Mouse (Mus musculus): ENCODE measurements around the gene Dhx33.

Dhx33 gene

DNA sequence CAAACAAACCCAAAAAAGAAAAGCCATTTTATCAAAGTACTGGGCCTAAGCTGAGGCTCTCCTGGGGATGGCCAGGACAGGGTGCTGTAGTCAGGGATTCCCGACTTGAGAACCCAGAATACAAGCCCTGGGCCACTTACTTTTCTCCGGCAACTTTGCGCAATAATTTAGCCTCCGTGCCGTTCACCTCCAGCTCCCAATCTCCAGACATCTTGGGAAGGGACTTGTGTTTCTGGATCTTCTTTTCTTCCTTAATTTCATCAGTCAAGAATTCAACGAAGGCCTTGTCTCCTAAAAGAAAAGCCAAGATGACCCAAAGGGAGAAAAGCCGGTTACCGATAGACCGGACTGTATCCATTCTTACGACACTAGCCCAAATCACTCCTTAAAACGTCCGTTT, 22.2 kb downstream of the Dhx33 start:
- DNase-seq (ENCODE audit: low read depth, low spot score), result no peak

DNA sequence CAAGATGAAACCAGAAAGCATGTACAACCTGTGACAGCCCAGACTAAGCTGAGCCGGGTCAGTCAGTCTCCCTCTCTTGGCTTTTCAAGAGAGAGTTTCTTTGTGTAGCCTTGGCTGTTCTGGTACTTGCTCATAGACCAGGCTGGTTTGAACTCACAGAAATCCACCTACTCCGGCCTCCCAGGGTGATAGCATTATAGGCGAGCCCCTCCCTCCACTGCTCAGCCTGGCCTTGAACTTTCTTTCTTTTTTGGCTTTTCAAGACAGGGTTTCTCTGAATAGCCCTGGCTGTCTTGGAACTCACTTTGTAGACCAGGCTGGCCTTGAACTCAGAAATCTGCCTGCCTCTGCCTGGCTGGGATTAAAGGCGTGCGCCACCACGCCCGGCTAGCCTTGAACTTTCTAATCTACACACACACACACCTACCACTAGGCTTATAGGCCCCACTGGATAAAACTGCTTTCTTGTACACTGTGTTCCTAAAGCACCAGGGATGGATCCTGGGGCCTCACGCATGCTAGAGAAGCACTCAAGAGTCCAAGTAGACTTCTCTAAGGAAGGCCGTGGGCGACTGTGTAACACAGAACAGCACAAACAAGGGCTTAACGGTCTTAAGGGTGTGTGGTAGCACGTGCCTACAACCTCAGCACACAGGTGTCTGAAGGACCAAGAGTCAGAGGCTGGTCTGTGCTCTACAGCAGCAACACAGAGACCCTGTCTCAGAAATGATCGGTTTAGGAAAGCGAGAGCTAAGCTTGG, 23.3 kb downstream of the Dhx33 start:
- DNase-seq (ENCODE audit: low read depth, low spot score), result no peak

DNA sequence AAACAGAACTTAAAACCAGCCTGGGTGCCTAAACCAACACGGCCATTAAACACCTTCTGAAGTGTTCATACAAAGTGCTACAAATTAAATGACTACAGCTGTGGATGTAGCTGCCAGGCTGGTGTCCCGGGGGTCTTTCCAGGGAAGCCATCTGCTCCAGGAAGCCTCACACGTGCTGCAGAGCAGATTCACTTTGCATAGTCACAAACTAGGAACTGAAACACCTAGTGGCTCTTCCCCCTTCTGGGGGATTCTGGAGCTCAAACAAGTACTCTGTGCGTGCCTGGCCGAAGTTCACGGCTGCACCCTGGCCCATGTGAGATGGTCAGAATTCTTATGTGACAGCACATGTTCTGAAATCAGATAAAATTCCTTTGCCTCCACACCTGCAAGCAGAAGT, 24.0 kb downstream of the Dhx33 start:
- DNase-seq (ENCODE audit: low read depth, low spot score), result no peak

DNA sequence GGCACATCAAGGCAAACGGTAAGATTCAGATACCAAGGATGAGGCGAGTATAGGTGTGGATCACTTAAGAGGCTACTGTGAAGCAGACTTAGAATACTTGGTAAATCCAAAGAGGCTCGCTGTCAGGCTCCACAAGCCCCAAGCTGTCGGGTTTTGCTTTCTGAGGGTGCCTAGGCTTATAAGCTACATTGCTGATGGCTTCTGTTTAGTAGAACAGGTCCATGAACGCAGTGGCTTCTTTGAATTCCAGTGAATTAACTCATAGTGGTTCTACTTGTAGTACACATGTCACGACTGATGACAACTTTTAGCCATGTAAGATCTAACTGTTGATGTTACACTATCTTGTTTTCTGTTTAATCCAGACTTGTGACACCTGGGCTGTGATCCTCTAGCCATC, 26.9 kb downstream of the Dhx33 start:
- DNase-seq (ENCODE audit: low read depth, low spot score), result no peak

DNA sequence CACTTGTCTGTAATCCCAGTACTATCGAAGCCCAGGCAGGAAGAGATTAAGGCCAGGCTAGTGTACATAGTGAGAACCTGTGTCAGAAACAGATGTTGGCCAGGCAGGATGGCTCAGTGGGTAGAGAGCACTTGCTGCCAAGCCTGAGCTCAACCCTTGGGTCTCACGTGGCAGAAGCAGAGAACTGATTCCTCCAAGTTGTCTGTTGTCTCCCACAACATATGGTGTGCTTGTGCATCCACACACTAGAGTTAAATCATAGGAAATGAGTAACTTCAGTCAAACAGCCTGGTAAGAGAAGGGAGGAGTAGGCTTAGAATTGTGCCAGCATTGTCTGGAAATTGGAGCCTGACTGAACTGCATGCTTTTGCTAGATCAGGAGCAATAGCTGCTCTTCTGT, 29.0 kb downstream of the Dhx33 start:
- DNase-seq (ENCODE audit: low read depth, low spot score), result no peak

DNA sequence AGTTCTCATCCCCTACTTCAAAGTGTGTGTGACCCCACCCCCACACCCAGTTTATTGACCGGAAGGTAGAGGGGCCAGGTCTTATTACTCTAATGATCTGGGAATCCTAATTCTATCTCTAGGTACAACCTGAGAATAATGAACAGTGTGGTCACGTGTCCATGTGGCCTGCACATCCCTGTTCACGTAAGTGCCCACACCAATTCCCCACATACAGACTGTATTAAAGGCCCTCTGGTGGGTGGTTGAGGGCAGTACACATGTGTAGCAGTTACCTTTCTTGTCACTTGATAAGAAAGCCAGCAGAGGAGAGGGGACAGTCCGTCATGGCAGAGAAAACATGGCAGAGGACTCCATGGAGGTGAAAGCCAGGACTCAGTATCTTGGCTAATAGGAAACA, 30.3 kb downstream of the Dhx33 start:
- DNase-seq (ENCODE audit: low read depth, low spot score), result peak; percentile 17

DNA sequence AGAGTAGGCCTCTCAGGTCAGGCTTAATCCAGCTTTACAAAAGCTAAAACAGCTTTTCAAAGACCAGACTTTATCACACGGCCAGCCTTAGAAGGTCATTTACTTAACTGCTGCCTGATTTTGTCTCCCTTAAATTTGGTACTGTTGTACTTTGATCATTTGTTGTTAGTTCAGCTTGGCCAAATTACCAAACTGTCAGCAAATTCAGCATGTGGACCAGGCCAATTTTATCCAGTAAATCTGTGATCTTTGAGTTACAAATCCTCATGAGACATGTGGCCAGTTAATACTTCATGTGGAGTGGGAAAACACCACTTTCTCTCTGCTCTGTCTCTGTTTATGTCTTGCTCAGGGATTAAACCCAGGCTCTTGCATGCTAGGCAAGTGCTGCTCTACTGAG, 31.7 kb downstream of the Dhx33 start:
- DNase-seq (ENCODE audit: low read depth, low spot score), result no peak

DNA sequence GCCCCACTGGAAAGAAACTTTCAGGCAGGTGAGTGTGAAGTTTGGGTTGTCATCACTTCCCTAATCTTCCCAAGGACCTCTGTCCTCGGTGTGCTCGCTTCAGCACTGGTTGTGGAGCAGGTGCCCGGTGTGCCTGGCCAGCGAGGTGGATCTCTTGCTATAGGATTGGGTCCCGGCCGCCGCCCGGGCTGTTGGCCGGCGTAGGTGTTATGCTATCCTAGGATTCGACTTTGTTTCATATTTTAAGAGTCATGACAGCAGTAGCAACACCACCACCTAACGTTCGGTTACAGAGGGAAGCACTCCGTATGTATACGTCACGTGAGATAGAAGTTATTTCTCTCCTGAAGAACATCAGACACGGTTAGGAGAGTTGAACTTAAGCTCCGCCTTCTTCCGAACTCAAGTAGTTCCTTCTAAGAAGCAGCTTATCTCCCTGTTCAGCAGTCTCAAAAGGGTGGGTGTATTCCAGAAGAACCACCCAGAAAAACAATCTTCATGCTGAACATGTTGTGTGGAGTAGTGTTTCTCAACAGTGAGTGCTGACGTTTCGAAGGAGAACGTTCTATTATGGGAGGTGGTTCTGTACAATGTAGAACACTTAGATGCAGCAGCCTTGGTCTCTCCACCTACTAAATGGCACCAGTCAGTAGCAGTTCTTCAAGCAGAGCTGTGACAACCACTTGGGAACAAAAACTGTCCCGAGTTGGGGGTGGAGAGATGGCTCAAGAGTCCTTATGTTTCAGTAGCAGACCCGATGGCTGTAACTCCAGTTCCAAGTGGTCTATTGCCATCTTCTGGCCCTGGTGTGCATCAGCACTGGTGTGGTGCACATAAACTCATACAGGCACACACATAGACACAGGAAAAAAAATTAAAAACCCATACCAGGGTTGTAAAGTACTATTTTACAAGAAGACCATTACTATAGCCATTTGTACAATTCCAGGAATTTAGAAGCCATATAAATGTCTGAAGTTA, 33.4 kb downstream of the Dhx33 start:
- DNase-seq (ENCODE audit: low read depth, low spot score), result no peak

DNA sequence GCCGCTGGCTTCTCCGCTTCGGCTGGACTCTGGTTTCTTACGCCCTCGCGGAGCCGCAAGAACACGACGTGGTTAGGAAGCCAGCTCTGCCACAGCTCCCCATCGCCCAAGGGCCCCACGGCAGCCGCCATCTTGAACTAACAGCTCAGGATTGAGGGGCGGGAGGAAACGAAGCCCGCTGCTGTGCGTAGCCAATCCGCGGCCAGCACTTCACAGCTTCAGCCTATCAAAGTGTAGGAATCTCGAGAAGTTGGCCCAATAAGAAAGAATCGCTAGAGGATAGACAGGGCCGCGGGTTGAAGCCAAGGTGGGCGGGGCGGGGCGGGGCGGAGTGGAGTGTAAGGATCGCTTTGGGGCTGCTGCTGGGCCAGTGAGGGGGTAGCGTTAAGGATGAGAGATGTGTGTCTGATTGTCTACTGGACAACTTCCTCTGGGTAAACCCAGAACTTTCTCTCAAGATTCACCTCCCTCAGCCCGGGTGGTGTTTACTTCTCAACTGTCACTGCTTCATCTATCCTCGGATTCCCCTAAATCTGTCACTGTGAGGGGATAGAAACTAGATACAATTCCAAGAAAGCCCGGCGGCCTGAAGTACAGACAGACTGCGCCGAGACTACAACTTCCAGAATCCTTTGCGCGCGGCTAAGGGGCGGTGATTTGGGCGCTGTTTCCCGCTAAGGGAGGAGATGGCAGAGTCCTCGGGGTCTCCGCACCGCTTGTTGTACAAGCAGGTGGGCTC, 34.2 kb downstream of the Dhx33 start, which contains the start of the genes Nup88 and Rpain:
Gene Nup88 (minus strand): TSS at position 153 of the 739 bp plus-strand sequence.
Gene Rpain (plus strand): TSS at position 393 of the 739 bp plus-strand sequence.
- DNase-seq (ENCODE audit: low read depth, low spot score), result peak; percentile 97

DNA sequence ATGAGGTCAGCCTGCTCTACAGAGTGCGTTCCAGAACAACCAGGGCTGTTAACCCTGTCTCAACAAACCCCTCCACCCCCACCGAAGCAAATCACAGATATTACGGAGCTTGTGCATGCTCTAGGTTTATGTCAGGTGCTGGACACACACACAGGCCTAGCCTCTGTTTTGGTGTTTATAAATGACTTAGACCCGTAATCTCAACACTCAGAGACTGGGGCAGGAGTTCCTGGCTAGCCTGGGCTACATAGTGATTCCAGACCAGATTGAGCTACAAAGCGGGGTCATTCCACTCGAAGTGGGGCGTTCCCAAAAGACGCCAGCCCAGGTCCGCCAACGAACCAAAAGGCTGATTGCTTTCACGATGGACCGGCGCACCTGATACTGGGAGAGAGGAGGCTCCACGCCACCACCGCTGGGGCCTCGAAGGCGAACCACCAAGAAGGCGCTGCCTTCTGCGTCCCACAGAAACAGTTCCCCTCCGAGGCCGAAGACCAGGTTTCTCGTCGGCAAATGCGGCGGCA, 34.9 kb downstream of the Dhx33 start:
- DNase-seq (ENCODE audit: low read depth, low spot score), result peak; percentile 35

DNA sequence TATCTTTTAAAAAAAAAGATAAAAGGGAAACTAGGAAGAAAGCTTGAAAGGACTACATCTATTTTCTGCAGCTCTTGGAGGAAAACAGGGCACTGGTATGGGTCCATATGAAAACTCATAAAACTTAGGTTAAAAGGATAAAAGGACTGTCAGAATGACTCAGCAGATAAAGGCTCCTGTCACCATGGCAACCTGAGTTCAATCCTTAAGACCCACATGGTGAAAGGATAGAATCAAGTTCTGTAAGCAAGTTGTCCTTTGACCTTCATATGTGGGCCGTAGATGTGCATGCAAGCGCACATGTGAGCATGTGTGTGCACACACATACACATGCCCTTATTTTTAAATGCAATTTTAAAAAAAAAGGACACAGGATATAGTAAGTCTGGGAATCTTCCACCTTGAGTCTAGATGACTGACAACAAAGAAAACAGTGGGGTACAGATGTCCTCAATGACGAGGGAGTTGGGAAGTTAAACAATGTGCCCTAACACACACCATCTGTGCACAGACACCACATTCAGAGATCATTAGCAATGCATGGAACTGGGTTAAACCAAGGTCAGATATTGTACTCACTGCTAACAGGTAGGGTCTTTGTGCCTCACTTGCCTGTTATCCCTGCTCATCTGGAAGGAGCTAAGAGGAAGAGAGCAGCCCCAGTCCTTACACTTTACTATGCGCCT, 39.9 kb downstream of the Dhx33 start:
- no peak for DNase-seq (ENCODE audit: low read depth, low spot score)

DNA sequence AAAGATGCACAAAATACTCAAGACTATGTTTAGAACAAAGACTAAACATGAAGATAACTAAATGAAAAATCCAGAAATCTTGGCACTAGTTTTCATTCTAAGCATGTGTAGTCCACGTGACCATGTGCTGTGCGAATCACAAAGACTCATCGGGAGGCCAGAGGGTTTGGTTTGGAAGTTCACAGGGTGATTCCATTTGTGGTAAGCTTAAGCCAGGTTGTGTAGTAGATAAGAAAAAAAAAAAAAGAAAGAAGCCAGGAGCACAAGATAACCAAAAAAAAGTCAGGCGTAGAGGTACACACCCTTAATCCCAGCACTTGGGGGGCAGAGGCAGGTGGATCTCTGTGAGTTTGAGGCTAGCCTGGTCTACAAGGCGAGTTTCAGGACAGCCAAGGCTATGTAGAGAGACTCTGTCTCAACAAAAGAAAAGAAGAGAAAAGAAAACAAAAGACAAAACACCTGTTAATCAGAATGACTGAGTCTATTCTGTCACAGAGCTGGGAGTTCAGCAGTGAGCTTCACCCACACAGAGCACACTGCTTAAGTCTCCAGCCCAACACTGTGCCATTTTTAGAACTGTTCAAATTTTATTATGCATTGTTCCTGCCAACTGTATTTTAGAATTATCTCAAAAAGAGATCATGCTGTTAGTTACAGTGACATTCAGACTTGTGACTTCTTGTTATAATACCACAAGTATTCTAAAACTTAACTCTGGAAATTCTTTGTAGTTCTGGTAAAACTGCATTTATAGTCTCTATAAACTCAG, 43.3 kb downstream of the Dhx33 start:
- DNase-seq (ENCODE audit: low read depth, low spot score), result no peak

DNA sequence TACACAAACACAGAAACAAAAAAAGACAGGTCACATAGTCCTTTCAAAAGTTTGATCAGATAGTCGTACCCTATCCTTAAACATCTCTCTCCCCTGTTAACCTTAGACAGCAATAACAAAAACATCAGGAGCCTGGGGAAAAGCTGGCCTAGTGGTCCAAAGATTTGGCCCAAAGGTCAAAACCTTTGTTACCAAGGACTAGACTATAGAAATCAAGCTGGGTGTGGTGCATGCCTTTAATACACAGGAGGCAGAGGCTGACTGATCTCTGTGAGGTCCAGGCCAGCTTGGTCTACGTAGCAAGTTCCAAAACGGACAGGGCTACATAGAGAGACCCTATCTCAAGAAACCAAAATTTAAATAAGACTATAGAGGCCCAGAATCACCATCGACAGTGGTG, 49.5 kb downstream of the Dhx33 start:
- no peak for DNase-seq (ENCODE audit: low read depth, low spot score)

DNA sequence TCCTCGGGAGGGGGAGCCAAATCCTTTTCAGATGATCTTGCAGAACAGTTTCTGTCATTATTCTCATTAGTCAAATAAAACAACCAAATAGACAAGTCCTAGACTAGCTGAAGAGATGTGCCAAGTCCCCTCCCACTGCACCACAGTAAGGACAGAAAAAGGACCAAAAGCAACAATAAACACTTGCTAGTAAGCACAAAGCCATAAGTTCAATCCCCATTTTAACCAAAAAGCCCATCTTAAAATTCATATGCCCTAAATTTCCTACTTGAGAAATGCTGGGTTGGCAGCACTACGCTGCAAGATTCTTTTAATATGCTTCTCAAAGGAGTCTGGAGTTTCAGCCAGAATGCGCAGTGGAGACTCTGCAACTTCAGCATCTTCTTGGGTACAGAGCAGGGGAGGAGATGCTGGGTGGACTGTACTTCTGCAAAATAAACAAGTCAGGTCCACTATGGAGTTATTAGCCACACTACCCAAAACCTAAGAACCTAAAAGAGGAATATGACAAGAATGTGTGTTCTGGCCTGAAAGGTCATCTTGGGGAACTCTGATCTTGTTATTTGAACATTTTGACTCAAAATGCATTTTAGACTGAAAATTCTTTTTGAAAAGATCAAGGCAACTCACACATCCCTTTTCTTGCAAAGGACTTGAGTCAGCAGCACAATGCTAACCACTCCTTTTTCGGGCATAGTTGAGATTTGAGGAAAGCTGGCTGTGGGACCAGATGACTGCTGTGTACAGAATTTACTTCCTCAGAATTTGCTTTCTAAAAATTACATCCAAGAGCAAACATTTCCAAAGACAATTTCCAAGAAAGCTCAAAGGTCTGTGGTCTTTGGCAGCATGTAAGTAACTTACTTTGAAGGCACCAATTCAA, 59.1 kb downstream of the Dhx33 start:
- DNase-seq (ENCODE audit: low read depth, low spot score), result no peak

DNA sequence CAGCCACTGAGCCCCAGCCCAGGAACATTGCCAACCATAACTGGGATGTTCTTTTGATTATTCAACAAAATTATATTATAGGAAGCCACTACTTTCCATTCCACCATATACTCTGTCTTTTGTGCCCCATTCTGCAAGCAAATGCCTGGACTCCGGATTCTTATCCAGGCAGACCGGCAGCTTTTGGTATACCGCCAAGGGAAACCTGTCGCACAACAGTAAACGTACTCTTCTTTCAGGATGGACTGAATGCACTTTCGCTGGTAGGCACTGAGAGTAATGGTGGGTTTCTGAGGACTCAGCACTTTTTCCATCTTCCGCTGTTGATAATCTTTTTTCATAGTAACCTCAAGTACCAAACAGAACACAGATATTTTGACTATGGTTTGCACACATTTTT, 60.6 kb downstream of the Dhx33 start:
- no peak for DNase-seq (ENCODE audit: low read depth, low spot score)

DNA sequence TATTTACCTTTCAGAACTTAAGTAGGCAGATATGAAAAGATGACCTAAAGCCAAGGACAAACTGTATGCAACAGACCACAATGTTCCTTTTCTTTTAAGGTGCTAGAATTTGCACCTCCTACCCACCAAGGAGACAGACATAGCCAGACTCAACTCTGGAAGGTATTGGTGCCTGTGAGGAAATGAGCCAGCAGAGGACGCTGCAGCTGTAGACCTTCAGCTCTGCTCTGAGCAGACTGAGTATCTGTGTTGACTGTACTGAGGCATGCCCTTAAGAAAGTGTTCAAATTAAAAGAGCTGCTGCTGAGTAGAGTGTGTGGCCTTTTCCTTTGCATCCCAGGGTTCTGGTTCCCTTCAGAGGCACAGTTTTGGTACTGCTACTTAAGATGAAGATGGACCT, 61.6 kb downstream of the Dhx33 start:
- DNase-seq (ENCODE audit: low read depth, low spot score), result no peak

DNA sequence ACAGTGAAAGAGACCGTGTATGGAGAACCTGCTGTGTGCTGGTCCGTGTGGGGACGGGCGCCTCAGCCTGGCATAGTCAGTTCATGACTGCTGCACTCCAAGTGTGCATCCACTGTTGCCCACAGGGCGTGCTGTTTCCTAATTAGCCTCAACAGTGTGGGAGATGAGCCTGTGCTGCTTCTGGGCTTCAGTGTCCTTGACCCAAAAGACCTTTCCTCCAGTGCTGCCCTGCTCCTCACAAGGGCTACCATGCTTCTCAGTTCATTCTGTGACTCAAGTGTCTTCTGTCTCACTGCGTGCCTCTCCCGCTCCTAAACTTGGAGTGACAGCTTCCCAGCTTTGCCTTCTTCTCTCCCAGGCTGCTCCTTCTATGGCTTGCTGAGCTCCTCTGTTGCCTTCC, 68.9 kb downstream of the Dhx33 start:
- no peak for DNase-seq (ENCODE audit: low read depth, low spot score)

All from mesoderm, embryonic 11.5 days (tissue).